Mouse (Mus musculus) Patski (cell line): ENCODE measurements at regions not wholly inside any gene's neighbourhood (a gene's known extent, or its start where the extent isn't known, plus 50 kb on each side); places are given as distances from the start of the nearest gene placed in this dataset.

ENCODE experiments used
- ATAC-seq: fragments of 100-300 bp; one replicate; pipeline ENCODE4 v1.8.0; 2021
- CTCF ChIA-PET: fragments of 350-600 bp; sonication (Branson Sonifier 250); formaldehyde crosslinking; loops from one replicate; lab custom pipeline; 2022; ENCODE audit warnings: inconsistent platforms; lab: Charles Lee
- POLR2A ChIA-PET: fragments of 350-600 bp; sonication (Branson Sonifier 250); formaldehyde crosslinking; loops from one replicate; lab custom pipeline; 2022; ENCODE audit warnings: antibody characterized with exemption, inconsistent platforms; lab: Charles Lee
- DNase-seq: peaks from one replicate; pipeline ENCODE4 v3.0.0-alpha.2; 2011; ENCODE audit warnings: low read depth, low spot score
- H3K27me3 ChIP-seq: fragments of 371-371 bp; one replicate; pipeline ENCODE4 v1.5.1; 2021
- CTCF ChIP-seq: fragments of 100-300 bp; IDR thresholded peaks from one replicate; pipeline ENCODE4 v1.5.1; 2021
- in situ Hi-C: fragments of 300-500 bp; cut with MboI; formaldehyde crosslinking; loops from 3 replicates; pipeline ENCODE4 v1.11.1; 2018; ENCODE audit warnings: low pct_unique_long_range_greater_than_20kb, mixed read lengths

- DNase-seq (no peak), ATAC-seq (no peak)
- no peak for TF ChIP-seq CTCF
- H3K27me3 ChIP-seq, result no peaks in the 10 kb centered on the region
- in situ Hi-C loops, result no loop called here
- ChIA-PET CTCF (interaction anchor here (0.9 to 2.0 kb wide), 6 partner anchors 9 to 179 kb away, joined by 3 to 5 read pairs (median 3); no protein-coding TSS in a partner anchor), POLR2A (no interaction called here)
Measured at GRCm38 (mm10) chr2:11364111-11364510, 189.8 kb downstream of the Pfkfb3 start.

GRCm38 (mm10) chr2:11363061-11363464, 190.8 kb downstream of the Pfkfb3 start:
- ChIA-PET CTCF (interaction anchor here (1.4 kb wide), 1 partner anchor 63 kb away, joined by 3 read pairs; no protein-coding TSS in a partner anchor), POLR2A (no interaction called here)
- in situ Hi-C loops, result no loop called here
- no peak for TF ChIP-seq CTCF
- no peak for DNase-seq
- no peak for ATAC-seq
- H3K27me3 ChIP-seq, result no peaks in the 10 kb centered on the region

GRCm38 (mm10) chr2:11362205-11362994, 190.5 kb downstream of the Prkcq start:
- in situ Hi-C loops, result no loop called here

GRCm38 (mm10) chr2:11359280-11359679, 187.4 kb downstream of the Prkcq start:
- H3K27me3 ChIP-seq, result no peaks in the 10 kb centered on the region
- in situ Hi-C loops, result no loop called here
- TF ChIP-seq CTCF, result no peak
- ChIA-PET POLR2A (no interaction called here), CTCF (interaction anchor here (0.9 to 1.2 kb wide), 3 partner anchors 10 to 63 kb away, joined by 3 to 4 read pairs (median 3); no protein-coding TSS in a partner anchor)
- no peak for ATAC-seq
- DNase-seq, result no peak

More at GRCm38 (mm10) chr2:11362205-11362994, 190.5 kb downstream of the Prkcq start:
- ATAC-seq (no peak), DNase-seq (no peak)
- CTCF ChIA-PET, result interaction anchor here (1.4 kb wide), 1 partner anchor 64 kb away, joined by 3 read pairs; no protein-coding TSS in a partner anchor
- no peaks in the 10 kb centered on the region for H3K27me3 ChIP-seq
- POLR2A ChIA-PET, result no interaction called here
- no peak for TF ChIP-seq CTCF

GRCm38 (mm10) chr2:11356714-11357113, 184.8 kb downstream of the Prkcq start:
- no peak for TF ChIP-seq CTCF
- DNase-seq, result no peak
- no peak for ATAC-seq
- ChIA-PET CTCF (interaction anchor here (0.7 to 2.0 kb wide), 5 partner anchors 11 to 25 kb away, joined by 3 to 5 read pairs (median 3); no protein-coding TSS in a partner anchor), POLR2A (interaction anchor here (0.6 kb wide), 1 partner anchor 142 kb away, joined by 4 read pairs; no protein-coding TSS in a partner anchor)
- in situ Hi-C loops, result no loop called here
- H3K27me3 ChIP-seq, result no peaks in the 10 kb centered on the region

- ATAC-seq (no peak), DNase-seq (no peak)
- POLR2A ChIA-PET, result no interaction called here
- in situ Hi-C loops, result no loop called here
- H3K27me3 ChIP-seq, result no peaks in the 10 kb centered on the region
- CTCF ChIA-PET, result interaction anchor here (0.7 to 2.0 kb wide), 5 partner anchors 10 to 46 kb away, joined by 3 to 5 read pairs (median 4); no protein-coding TSS in a partner anchor
- TF ChIP-seq CTCF, result no peak
Measured at GRCm38 (mm10) chr2:11355594-11355993, 183.7 kb downstream of the Prkcq start.
